Mouse (Mus musculus) mouse embryonic stem cell (cell line): ENCODE results near the gene Ier2.

Experiments used
- in situ Hi-C, 2 experiments: fragments of 300-500 bp; cut with MboI; formaldehyde crosslinking; loops; 1 replicate in 1 of 2; 3 replicates in 1 of 2; pipeline ENCODE4 v1.14.3; 2019 to 2020; ENCODE audit warnings: low sequenced_read_pairs in 2 of 2, low pct_unique_long_range_greater_than_20kb in 1 of 2, mixed read lengths in 1 of 2; ENCODE audit not compliant: unreplicated experiment in 1 of 2

Gene Ier2

DNA sequence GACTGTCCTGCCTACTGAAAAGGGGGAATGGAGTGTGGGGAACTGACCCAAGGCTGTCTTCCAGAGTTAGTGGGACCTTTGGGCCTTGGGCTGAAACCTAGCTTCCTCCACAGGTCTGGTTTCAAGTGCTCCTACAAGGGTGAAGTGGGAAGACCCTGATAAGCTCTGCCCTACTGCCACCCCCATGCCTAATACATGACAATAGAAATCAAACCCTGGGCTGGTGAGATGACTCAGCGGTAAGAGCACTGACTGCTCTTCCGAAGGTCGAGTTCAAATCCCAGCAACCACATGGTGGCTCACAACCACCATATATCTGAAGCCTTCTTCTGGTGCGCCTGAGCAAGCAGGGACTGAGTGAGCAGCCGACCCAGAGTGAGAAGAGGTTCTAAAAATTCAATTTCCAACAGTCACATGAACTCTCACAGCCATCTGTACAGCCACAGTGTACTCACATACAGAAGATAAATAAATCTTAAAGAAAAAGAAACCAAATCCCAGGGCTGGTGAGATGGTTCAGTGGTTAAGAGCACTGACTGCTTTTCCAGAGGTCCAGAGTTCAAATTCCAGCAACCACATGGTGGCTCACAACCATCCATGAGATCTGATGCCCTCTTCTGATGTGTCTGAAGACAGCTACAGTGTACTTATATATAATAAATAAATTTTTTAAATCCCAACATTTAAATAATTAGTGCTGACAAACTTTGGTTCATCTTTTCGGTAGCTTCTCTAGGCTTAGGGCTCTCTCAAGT, 6.3 kb upstream of the Ier2 start:
- in situ Hi-C loops, result no loop called here

DNA sequence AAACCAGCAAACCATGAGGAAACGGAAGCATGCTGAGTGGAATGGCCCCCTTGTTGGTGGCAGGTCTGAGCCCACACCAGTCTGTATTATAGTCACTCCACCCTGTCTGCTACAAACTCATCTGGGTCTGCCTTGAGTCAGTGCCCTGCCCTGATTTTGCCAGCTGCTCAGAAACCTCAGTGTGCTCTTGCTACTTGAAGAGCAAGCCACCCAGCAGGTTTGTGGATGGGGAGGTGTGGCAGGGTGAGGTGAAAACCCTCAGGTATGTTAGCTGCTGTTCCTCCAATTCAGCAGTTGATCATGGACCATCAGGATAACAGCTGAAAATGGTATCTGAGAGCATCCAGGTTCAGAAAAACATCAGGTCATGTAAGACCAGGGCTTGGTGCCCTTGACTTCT, 5.4 kb upstream of the Ier2 start:
- in situ Hi-C loops, result no loop called here

DNA sequence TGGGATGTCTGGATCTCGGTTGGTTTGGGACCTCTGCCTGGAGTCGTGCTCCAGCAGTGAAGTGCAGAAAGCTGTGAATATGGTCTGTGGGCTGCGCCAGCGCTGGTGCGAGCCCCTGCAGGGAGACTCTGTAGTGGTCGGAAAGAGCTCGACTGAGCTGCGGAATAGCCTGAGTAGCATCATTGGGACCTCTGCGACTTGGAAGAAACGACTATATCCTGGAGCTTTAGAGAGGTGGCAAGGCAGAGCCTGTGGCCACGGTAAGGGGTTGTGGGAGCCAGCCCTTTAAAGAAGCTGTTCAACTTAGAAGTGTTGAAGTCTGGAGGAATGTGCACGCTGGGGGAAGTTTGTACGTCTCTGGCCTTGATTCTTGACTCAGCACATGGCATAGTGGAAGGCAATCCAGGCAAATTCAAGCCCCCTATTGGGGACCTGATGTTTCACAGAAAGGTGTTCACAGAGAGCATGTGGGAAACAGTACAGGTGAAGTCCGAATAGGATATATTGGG, 2.8 kb upstream of the Ier2 start:
- in situ Hi-C loops, result no loop called here

DNA sequence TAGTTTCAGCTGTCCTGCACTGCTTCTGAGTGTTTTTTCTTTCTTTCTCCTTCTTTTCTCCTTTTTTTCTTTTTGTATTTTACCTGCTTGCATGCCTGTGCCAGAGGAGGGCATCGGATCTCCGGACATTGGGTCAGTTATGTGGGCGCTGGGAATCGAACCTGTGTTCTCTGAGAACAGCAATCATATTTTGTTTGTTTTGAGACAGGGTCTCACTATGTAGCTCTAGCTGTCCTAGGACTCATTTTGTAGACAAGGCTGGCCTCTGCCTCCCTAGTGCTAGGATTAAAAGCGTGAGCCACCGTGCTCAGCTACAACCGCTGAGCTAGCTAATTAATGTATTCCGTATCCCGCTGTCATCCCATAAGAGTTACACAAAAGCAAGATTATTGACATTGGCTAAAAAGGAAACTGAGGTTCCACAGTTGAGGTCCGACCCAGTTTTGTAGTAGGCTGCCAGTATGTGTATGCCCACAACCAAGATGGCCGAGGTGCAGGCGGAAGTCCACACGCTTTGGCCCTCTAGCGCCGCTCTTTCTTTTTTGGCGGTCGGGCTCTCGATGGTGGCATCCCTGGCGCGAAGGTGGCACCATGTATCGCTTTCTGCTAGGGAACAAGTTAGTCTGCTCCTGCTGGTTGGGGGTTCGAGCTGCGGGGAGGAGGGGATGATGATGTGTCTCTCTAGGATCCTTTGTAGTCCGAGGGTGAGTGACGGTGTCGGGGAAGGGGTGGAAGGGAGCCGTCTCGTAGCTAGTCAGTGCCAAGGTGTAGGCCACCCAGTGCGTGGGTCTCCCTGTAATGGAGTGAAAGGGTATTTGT, 2.1 kb upstream of the Ier2 start:
- in situ Hi-C loops, result no loop called here

DNA sequence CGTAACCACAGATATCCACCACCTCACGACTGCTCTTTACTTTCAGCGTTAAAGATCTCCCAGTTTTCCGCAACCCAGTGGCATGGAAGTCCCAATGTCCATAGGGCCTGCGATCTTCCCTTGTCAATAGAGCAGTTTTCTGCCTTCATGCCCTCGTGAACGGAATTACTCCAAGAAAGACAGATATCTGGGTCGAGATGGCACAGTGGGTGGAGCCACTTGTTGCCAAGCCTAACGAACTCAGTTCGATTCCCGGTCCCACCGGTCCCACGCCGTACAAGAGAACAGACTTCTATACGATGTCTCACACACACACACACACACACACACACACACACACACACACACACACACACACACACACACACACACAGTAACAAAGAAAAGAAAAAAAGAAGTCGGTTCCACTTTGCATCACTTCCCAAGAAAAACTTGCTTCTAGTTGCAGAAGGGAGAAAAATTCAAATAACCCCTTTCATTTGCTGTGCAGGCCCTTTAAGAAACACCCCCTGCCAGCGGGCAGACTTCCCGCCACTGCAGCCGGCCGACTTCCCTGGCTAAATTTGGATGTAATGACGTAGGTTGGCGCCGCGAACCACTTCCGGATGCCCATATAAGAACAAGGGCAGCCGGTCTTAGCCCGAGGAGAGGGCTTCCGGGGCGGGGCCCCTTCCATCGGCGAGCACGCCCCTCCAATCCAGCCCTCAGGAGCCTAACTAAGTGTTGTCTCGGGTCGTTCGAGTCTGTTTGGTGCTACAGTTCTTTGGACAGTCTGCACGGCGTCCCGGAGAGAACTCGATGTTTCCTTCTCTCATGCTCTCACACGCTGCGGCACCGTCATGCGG, 1.1 kb upstream of the Ier2 start:
- in situ Hi-C loops, result no loop called here

DNA sequence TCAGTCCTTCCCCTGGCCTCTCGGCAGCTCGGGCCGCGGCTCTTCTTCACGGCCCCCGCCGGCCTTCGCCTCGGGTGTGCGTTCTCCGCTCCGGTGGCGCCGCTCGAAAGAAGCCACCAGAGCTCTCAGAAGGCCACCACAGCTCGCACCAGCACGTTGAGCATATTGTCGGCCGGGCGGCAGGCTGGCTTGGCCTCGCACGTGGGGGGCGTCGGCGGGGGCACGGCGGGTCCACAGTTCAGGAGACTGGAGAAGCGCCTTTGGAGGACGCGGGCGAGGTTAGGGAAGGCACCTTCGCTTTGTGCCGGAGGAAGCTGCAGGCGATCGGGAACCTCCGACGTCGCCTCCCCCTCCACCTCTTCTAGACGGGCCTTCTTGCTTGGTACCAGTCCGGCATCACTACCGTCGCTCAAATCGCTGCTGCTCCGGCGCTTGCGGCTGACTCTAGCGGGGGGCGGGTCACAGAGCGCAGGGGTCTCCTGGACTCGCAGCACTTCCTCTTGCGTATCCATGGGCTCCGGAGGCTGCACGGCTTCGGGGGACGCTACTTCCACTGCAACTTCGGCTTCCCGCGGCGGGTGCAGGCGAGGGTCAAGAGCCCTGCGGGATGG, 586 bp downstream of the Ier2 start:
- in situ Hi-C loops, result no loop called here

DNA sequence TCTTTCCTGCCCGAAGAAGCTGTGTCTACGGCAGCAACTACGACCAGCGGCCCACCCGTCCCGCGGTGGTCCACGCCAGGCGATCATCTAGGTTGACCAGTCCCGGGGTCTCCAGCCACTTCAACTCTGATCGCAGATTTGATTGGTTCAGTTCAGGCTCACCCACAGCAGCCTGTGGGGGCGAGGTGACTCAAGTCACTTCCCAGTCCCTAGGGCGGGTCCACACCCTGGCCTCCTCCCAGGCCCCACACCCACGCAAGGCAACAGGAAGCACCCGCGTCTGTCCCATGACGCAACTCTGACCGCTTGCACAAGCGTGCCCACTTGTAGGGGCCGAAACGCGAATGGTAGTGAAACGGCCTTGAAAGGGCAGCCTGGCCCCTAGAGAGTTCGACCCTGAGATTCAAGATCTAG, 1.2 kb downstream of the Ier2 start:
- in situ Hi-C loops, result no loop called here

DNA sequence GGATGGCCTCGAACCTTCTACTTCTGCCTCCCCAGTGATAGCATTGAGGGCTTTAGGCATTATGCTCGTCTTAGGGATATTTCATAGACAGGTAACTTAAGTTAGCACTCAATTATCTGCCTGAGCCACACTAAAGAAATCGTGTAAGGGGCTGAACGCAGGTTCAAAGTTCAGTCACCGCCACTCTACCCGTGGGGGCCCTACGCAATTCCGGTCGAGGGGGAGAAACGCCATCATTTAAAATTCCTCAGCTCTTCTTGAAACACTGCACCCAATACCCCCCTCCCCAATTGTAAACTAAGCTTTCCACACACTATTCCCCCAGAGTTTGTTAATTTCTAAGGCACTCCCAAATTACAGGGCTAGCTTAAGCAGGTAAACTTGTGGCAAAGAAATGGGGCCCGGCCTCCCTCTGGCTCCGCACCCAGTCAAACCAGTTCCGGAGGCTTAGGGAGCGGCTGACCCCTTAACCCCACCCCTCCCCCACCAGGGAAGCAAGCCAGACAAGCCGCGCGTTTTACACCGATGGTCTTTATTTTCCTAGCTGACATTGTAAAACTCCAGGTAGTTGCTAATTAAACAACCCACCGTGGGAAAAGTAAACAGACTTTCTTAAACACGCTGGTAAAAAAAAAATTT, 1.7 kb downstream of the Ier2 start:
- in situ Hi-C loops, result no loop called here

DNA sequence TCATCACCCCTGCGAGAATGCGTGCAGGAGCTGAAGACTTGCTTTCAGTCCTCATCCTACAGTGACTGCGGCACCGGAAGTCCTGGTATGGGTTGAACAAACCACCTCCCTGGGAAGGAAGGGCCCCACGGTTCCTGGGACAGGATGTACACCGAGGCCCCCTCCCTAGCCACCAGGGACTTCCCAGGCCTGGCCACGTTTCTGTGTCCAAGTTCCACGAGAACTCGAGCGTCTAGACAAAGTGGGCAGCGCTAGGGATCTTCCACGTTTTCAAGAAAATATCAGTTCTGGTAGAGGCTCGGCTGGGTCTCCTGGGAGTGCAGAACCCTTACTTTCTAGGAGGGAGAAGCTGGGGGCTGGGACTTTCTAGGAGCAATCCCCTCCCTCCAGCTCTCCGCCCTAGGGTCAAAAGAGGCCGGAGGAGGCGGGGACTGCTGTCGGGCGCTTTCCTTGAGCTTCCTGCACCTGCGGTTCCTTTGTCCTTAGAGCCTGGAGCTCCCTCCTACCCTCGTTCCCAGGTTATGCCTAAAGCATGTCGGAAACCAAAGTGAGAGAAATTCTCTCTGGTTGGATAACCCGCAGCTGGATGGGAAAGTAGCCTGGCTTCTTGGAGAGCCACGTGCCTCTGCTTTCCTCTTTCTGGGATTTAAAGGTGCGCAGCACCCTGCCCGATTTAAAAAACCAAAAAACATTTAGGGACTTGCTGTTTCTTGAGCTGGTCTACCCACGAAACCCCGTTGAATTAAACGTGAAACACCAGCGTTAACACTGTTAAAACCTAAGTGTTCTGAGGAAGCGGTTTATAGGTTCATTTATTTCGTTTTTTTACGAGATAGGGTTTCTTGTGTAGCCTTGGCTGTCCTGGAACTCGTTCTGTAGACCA, 2.5 kb downstream of the Ier2 start:
- in situ Hi-C loops, result no loop called here

DNA sequence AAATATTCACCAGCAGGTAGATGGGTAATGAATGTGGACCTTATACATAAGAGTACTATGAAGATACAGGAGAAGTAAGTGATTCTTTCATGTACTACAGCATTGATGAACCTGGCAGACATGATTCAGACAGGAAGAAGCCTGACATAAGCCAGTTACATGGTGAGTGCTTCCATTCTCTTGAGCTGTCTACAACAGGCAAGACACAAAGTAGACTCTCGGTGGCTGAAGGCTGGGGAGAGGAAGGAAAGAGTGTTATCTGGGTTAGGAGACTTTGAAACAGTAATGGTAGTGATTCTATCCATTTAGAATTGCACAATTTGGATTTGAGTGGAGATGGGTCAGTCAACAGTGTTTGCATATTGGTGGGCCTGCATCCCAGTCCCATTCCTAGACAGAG, 3.7 kb downstream of the Ier2 start:
- in situ Hi-C loops, result no loop called here

DNA sequence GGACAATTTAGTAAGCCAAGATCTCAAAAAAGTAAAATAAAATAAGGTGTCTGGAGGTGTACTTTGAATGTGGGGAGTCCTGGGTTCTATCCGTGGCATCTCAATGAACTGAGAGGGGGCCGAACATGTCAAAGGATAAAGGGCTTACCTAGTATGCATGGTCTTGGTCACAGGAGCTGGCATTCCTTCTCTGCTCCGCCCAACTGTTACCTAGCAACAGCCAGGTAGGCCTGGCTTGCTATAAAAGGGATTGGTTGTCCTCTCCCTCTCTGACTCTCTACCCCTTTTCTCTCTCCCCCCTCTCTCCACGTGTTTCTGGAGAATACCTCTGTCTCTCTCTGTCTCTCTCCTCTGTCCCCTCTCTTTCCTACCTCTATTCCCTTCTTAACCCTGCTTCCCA, 5.0 kb downstream of the Ier2 start:
- in situ Hi-C loops, result no loop called here

DNA sequence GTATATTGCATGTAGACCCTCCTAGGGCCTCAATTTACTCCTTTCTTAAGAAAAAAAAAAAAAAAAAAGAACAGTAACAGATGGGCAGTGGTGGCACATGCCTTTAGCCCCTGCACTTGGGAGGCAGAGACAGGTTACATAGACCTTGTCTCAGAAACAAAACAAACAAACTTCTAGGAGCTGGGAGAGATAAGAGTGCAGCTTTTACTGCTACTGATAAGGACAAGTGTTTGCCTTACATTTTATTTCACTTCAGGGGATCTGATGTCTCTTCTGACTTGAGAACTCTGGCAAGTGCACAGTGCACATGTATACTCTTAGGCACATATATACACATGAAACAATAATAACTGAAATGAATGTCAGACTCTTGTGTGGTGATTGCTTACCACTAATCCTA, 5.4 kb downstream of the Ier2 start:
- in situ Hi-C loops, result no loop called here

DNA sequence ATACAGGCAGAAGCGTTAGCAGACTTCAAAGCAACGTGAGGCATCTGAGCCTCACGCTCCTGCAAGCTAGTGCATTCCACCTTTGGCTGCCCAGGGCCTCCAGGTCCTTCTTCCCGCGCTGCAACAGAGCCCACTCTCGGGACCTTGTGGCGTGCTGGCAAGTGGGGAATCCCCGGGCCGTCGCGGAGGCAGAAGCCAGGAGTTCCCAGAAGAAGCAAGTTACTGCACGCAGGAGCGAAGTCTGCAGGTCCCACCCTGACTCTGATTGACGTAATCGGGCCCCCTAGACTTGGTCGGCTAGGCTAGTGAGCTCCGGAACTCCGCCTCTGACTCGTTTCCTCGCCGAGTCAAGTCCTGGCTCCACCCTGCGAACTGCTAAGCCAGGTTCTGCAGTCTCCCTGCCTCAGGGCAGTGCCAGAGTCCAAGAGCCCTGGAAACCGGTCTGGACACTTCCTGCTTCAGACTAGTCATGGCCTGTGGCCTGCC, 6.0 kb downstream of the Ier2 start:
- in situ Hi-C loops, result no loop called here

DNA sequence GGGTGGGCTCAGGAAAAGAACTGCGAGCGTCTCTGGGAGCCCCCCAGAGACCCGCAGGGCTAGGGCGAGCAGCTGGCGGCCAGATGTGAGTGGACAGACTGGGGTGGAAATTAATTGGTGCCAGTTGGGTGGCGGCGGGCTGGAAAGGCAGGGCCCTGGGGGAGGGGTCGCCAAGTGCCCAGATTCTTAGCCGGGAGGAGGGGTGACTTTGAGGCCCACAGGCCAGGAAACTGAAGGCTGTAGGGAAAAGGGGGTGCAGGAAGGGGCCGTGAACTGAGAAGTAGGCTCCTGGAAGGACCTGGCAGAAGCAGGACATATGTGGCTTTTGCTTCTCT, 6.5 kb downstream of the Ier2 start:
- in situ Hi-C loops, result no loop called here

DNA sequence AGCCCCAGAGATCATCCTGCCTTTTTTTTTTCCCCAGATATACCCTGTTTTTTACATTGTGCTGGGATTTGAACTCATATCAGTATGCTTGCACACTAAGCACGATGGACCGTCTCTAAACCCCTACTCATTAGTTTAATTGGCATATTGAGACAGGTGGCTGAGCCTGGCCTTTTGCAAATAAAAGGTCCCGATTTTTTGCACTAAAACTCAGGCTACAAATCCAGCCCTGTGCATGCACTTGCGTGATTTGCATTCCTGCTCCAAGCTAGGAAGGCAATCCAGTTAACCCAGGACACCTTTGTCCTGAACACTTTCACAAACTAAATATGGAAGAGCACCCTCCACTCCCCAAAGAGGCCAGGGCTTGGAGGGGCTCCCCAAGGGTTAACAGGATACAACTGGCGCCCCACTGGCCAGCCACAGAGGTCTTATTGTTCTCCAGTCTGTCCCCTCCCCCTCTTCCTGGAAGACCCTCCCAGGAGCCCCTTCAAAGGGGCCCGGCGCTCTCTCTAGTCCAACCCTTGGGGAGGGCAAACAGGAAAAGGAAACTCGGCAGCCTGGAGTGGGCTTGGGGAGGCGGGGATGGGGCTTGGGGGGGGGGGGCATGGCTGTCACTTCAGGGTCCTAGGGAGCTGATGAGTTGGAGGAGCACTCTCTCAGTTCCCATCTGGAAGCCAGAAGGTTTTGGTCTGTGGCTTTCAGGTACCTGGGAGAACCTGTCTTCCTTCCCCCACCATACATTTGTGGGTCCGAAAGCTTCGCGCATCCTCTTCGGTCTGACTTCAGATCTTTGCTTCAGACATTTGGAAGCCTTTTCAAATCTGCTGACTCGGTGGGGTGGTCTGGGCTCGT, 7.1 kb downstream of the Ier2 start:
- in situ Hi-C loops, result no loop called here

DNA sequence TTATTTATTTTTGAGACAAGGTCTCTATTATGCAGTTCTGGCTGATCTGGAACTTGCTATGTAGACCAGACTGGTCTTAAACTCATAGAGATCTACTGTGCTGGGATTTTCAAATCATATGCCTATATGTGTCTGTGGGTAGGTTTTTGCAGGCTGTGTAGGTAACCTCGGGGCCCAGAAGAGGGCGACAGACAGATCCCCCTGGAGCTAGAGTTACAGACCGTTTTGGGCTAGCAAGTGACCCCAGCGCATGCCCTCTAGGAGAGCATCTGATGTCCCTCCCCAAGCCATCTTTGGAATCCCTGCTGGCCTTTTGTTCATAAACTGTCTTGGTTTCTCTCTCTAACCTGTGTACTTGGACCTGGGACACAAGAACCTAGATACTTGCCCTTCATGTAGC, 8.1 kb downstream of the Ier2 start:
- in situ Hi-C loops, result no loop called here
